ENCODE assay signal across 8 mouse cellular contexts in the genomic region with DNA sequence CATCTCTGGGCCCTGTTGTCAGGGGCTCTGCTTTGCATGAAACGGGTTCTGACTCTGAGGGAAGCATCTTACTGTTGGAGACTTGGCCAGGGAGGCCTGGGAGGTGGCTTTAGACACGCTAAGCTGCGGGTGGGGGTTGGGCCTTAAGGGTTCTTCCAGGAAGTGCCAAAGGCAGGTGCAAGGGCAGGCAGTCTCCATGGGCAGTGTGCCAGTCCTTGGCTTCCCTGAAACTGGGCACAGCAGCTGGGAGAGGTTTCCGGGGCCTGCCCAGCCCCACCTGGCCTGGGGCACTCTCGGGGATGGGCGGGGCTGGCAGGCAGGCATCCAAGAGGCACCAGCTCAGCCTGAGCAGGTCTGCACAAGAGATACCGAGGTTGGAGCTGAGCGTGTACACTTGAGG. TPM values are rescaled to one million over a fixed set of nuclear protein-coding genes. Genes with fewer than 3 reads are reported as not detected.
A peak's percentile ranks its signal among the peaks of the same experiment; 100 is the strongest.
DNase-seq lines count a peak whose midpoint lies in the region; ATAC-seq and TF ChIP-seq lines count a peak whose summit lies in the region.

No protein-coding gene starts in this region.

- peak overlapping the region; percentile 3; the same call in 1 of the 2 replicates for H3K4me2 ChIP-seq in heart, embryonic 12.5 days

- H3K27ac ChIP-seq in heart, embryonic 12.5 days (ENCODE audit: poor library complexity, severe bottlenecking) = peak overlapping the region; percentile 26; the same call in 1 of the 2 replicates
- peak overlapping the region; percentile 25; the same call in 1 of the 2 replicates for H3K27ac ChIP-seq in small intestine, adult 2 months (ENCODE audit: insufficient read depth, low read depth, low read length)

- no peak for TF ChIP-seq CTCF in small intestine, adult 2 months (IDR thresholded peaks at IDR 0.05; ENCODE audit: extremely low read depth, insufficient read length, insufficient replicate concordance, low read depth, low read length)

- no peak overlapping the region for H3K4me3 ChIP-seq in heart, embryonic 12.5 days
- H3K4me3 ChIP-seq in small intestine, adult 2 months (ENCODE audit: low read depth, low read length) = no peak overlapping the region

- no peaks in the 10 kb centered on the region for H3K9me3 ChIP-seq in heart, embryonic 12.5 days (replicated peaks)

- H3K27me3 ChIP-seq in heart, embryonic 12.5 days (replicated peaks) = peaks cover 12% of the 10 kb centered on the region; the same call in 1 of the 2 replicates
- H3K27me3 ChIP-seq in small intestine, adult 2 months (ENCODE audit: control insufficient read depth, insufficient read depth, low read length) = no peaks in the 10 kb centered on the region

- H3K9ac ChIP-seq in heart, embryonic 12.5 days = peak overlapping the region; percentile 57; the same call in 1 of the 2 replicates

- no peak for TF ChIP-seq POLR2A in small intestine, adult 2 months (IDR thresholded peaks at IDR 0.05; ENCODE audit: low read depth, low read length)

- H3K4me1 ChIP-seq in heart, embryonic 12.5 days (replicated peaks) = peaks cover 94% of the 10 kb centered on the region
- peaks cover 64% of the 10 kb centered on the region for H3K4me1 ChIP-seq in small intestine, adult 2 months (ENCODE audit: control insufficient read depth, insufficient read depth, insufficient read length, low read length)

- WGBS in heart, embryonic 12.5 days = 27% methylated on average over 8 of the region's 8 CpGs
- WGBS in small intestine, adult 2 months = 5% methylated on average over 8 of the region's 8 CpGs

- peak; percentile 39 to 64 for DNase-seq in cerebellum, postnatal 25 days
- DNase-seq in cerebellum, adult 11 months = no peak
- peak; percentile 36 for DNase-seq in CD4-positive helper T cell, adult 2 months (ENCODE audit: low read depth, low spot score)
- peak; percentile 87 for DNase-seq in kidney, postnatal 10 days
- no peak for DNase-seq in T-cell, adult 2 months (ENCODE audit: low spot score)

- H3K36me3 ChIP-seq in heart, embryonic 12.5 days = no peaks in the 10 kb centered on the region
- no peaks in the 10 kb centered on the region for H3K36me3 ChIP-seq in small intestine, adult 2 months (ENCODE audit: control insufficient read depth, insufficient read depth, low read length)

- ATAC-seq in heart, embryonic 12.5 days (ENCODE audit: insufficient number of reproducible peaks, low FRiP score) = no peak
- ATAC-seq in erythroblast, adult 5-6 weeks (replicated peaks; ENCODE audit: low FRiP score, poor library complexity, severe bottlenecking) = no peak

RNA-seq across cellular contexts. Expression of gene Gadd45b, which starts 7.8 kb away (rescaled TPM):
- 27.8 and 29.9 TPM in 2 replicates for polyA plus RNA-seq in heart, embryonic 12.5 days (2016; fragmentation: Nextera tagmentation; extraction: Ambion mirVana)
- 16.2 and 29.7 TPM in 2 replicates for polyA plus RNA-seq in small intestine, adult 2 months (2012; rRNA removed)
- total RNA-seq in erythroblast, adult 5-6 weeks (2015; ENCODE audit: low replicate concordance) = 2.3 and 10.6 TPM in 2 replicates
- total RNA-seq in erythroblast, adult 5-6 weeks (2017; ENCODE audit: low replicate concordance) = 3.2 and 4.9 TPM in 2 replicates

RNA-seq across cellular contexts. Expression of gene Lmnb2, which starts 19.6 kb away (rescaled TPM):
- polyA plus RNA-seq in heart, embryonic 12.5 days (2016; fragmentation: Nextera tagmentation; extraction: Ambion mirVana) = 34.3 and 35.3 TPM in 2 replicates
- polyA plus RNA-seq in small intestine, adult 2 months (2012; rRNA removed) = 14.5 and 29.2 TPM in 2 replicates
- 2.7 and 7.3 TPM in 2 replicates for total RNA-seq in erythroblast, adult 5-6 weeks (2015; ENCODE audit: low replicate concordance)
- total RNA-seq in erythroblast, adult 5-6 weeks (2017; ENCODE audit: low replicate concordance) = 9.3 and 9.7 TPM in 2 replicates

RNA-seq across cellular contexts. Expression of gene Timm13, which starts 36.9 kb away (rescaled TPM):
- 285 and 293 TPM in 2 replicates for polyA plus RNA-seq in heart, embryonic 12.5 days (2016; fragmentation: Nextera tagmentation; extraction: Ambion mirVana)
- polyA plus RNA-seq in small intestine, adult 2 months (2012; rRNA removed) = 132 and 250 TPM in 2 replicates
- 12.1 and 17.6 TPM in 2 replicates for total RNA-seq in erythroblast, adult 5-6 weeks (2015; ENCODE audit: low replicate concordance)
- total RNA-seq in erythroblast, adult 5-6 weeks (2017; ENCODE audit: low replicate concordance) = 14.1 and 24.7 TPM in 2 replicates

Comparison
In these comparisons a context has a peak if more than half of its experiments do, and no peak if none do; other contexts are left out.
1. DNase-seq: peak in cerebellum, postnatal 25 days (2 of 2), CD4-positive helper T cell, adult 2 months (single experiment) and kidney, postnatal 10 days (single experiment); none in cerebellum, adult 11 months (single experiment) and T-cell, adult 2 months (single experiment).